Mouse (Mus musculus) thymus, adult 2 months (tissue): ENCODE measurements at regions not wholly inside any gene's neighbourhood (a gene's known extent, or its start where the extent isn't known, plus 50 kb on each side); places are given as distances from the start of the nearest gene placed in this dataset.

Experiments
- DNase-seq: peaks from one replicate; pipeline ENCODE4 v3.0.0; 2021
- H3K27ac ChIP-seq: fragments of 200-500 bp; 2 replicates; pipeline ENCODE4 v1.5.1; 2012; ENCODE audit warnings: low read length, control low read depth; ENCODE audit not compliant: control insufficient read depth, insufficient read depth
- H3K27me3 ChIP-seq: fragments of 200-500 bp; 2 replicates; pipeline ENCODE4 v1.6.1; 2012; ENCODE audit warnings: mild to moderate bottlenecking, low read length, moderate library complexity, mixed read lengths; ENCODE audit not compliant: control insufficient read depth, insufficient read depth
- H3K36me3 ChIP-seq: fragments of 200-500 bp; 2 replicates; pipeline ENCODE4 v1.6.1; 2012; ENCODE audit warnings: mild to moderate bottlenecking, low read length, moderate library complexity; ENCODE audit not compliant: control insufficient read depth, insufficient read depth
- H3K4me1 ChIP-seq: fragments of 200-500 bp; replicated peaks from 2 replicates; pipeline ENCODE4 v1.6.1; 2012; ENCODE audit warnings: low read length; ENCODE audit not compliant: control insufficient read depth, insufficient read depth
- H3K4me3 ChIP-seq: fragments of 200-500 bp; 2 replicates; pipeline ENCODE4 v1.5.1; 2012; ENCODE audit warnings: mild to moderate bottlenecking, low read length, control low read depth, moderate library complexity; ENCODE audit not compliant: control insufficient read depth, insufficient read depth
- CTCF ChIP-seq: fragments of 200-500 bp; IDR thresholded peaks from 2 replicates; pipeline ENCODE4 v1.5.1; 2012; ENCODE audit warnings: mild to moderate bottlenecking, control low read depth, low read length, moderate library complexity, borderline replicate concordance; ENCODE audit not compliant: control insufficient read depth, poor library complexity, insufficient read depth; ENCODE audit errors: extremely low read depth
- POLR2A ChIP-seq: fragments of 200-500 bp; IDR thresholded peaks from 2 replicates; pipeline ENCODE4 v1.6.1; 2012; ENCODE audit warnings: mild to moderate bottlenecking, low read length, control low read depth, moderate library complexity; ENCODE audit not compliant: control insufficient read depth, poor library complexity, insufficient read depth; ENCODE audit errors: extremely low read depth
- WGBS: fragments of 180-500 bp; shearing (Covaris S2); methylation state at CpG from one replicate; pipeline ENCODE4 v1.1.7; 2018; 5-methylcytosine and 5-hydroxymethylcytosine counted together

DNA sequence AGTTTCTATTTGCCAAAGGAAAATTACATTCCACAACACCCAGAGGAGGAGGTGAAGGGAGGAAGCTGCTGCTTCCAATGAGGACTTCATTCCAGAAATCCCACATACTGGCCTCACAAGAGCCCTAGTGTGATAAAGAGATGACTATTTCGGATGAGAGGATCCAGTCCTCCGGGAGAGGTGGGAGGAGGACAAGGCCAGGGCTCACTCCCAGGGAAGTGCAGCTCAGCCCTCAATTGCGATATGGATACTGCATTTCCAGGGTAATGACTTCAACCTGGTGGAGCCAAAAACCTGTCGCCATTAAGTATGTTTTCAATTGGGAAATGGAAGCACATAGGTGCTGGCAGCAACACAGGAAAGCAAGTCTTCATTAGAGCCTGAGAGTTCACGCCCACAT is 74.7 kb upstream of the Dynlrb2 start:
- H3K36me3 ChIP-seq, result no peaks in the 10 kb centered on the region
- H3K4me1 ChIP-seq, result no peaks in the 10 kb centered on the region
- 93% methylated on average over 5 of the region's 5 CpGs for WGBS
- no peak overlapping the region for H3K4me3 ChIP-seq
- H3K27ac ChIP-seq, result no peak overlapping the region
- TF ChIP-seq CTCF (no peak), POLR2A (no peak)
- H3K27me3 ChIP-seq, result no peaks in the 10 kb centered on the region
- DNase-seq, result no peak

DNA sequence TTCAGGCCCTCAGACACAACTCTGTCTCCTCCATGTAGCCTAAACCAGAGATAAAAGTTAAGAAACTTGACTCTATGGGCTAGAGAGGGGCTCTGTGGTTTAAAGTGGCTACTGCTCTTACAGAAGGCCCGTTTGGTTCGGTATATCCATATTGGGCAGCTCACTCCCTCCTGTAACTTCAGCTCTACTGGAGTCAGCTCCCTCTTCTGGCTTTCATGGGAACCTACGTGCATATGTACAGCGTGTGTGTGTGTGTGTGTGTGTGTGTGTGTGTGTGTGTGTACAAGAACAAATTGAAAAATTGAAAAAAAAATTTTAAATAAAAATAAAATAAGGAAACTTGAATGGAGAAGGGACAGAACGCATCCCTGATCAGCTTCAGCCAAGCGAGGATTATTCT is 75.1 kb upstream of the Dynlrb2 start:
- DNase-seq, result no peak
- Histone ChIP-seq H3K36me3 (no peaks in the 10 kb centered on the region), H3K4me1 (no peaks in the 10 kb centered on the region), H3K27me3 (no peaks in the 10 kb centered on the region), H3K4me3 (no peak overlapping the region), H3K27ac (no peak overlapping the region)
- 86% methylated on average over 6 of the region's 6 CpGs for WGBS
- TF ChIP-seq CTCF (no peak), POLR2A (no peak)

DNA sequence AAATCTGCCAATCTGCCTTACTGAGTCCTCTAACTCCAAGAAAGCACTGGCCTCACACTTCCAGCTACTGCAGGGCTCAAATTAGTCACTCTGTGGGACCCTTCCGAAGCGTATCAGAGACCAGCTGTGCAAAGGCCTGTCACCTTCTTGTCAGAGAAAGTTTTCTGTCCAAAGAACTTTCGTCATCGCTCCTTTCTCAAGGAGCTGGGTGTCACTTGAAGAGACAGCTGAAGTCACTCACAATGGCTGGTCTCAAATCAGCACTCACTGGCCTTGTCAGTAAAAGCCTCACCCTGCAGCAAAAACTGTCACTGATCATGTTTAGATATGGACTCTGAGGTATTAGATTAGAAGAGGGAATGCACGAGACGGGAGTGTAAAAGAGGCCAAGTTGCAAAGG is 81.9 kb upstream of the Dynlrb2 start:
- TF ChIP-seq CTCF (no peak), POLR2A (no peak)
- no peak for DNase-seq
- Histone ChIP-seq H3K27me3 (no peaks in the 10 kb centered on the region), H3K4me1 (no peaks in the 10 kb centered on the region), H3K4me3 (no peak overlapping the region), H3K27ac (no peak overlapping the region), H3K36me3 (no peaks in the 10 kb centered on the region)
- 94% methylated on average over 6 of the region's 6 CpGs for WGBS

DNA sequence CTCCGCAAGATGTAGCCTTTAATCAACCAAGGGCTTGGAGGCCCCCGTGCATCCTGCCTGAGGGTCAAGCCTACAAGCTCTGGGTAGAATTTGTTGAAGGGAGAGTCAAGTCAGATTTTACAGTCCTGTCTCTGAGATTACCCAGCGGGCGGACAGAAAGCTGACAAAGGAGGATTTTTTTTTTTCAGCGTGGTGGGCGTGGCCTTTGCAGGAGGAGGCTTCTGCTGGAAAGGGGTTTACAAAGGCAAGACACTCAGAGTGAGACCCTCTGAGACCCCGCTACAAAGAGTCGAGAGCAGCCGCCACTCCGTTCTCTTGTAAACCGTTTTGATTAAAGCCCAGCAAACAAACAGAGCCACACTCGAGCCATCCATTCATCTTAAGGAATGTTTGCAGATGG is 92.1 kb upstream of the Dynlrb2 start:
- no peak overlapping the region for H3K27ac ChIP-seq
- no peak overlapping the region for H3K4me3 ChIP-seq
- DNase-seq, result no peak
- TF ChIP-seq POLR2A (no peak), CTCF (no peak)
- H3K27me3 ChIP-seq, result no peaks in the 10 kb centered on the region
- H3K4me1 ChIP-seq, result no peaks in the 10 kb centered on the region
- 83% methylated on average over 12 of the region's 12 CpGs for WGBS
- H3K36me3 ChIP-seq, result no peaks in the 10 kb centered on the region

DNA sequence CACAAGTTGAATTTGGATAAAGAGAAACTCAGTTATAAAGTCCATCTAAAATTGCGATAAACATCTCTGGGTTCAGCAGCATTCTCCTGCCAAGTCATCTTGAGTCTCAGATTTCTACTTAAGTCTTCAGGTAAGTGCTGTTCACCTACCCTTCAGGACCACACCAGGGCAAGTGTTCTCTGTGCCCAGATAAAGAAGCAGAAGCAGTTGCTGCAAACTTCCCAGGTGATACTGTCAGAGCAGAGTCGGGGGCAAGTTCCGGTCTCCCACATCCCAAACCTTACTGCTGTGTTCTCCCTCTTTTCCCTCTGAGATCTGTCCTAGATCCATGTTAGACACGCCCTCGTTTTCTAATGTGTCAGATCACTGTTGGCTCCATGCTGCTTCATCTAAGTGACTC is 94.7 kb upstream of the Dynlrb2 start:
- Histone ChIP-seq H3K4me1 (no peaks in the 10 kb centered on the region), H3K27ac (no peak overlapping the region), H3K36me3 (no peaks in the 10 kb centered on the region), H3K4me3 (no peak overlapping the region), H3K27me3 (no peaks in the 10 kb centered on the region)
- TF ChIP-seq POLR2A, result no peak
- no peak for TF ChIP-seq CTCF
- no peak for DNase-seq
- WGBS, result 59% methylated on average over 5 of the region's 5 CpGs

DNA sequence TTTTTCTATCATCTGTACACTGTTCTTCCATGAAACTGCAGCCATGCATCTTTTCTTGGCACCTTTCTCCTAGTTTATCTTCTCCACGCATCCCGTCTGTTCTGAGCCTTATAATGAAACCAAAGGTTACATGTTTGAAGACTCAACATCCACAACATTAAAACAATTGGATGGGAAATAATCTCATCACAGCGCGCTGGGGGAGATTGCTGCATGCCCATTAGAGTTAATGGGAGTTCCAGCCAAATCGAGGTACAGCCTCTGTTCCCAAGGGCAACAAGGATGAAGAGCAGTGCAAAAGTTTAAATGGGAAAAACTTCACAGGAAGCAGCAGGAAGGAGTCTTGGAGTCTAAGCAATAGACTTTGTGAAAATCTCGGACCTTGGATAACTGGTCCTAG is 95.8 kb upstream of the Dynlrb2 start:
- H3K27ac ChIP-seq, result no peak overlapping the region
- no peak for DNase-seq
- no peaks in the 10 kb centered on the region for H3K36me3 ChIP-seq
- H3K27me3 ChIP-seq, result no peaks in the 10 kb centered on the region
- WGBS, result 94% methylated on average over 6 of the region's 6 CpGs
- TF ChIP-seq CTCF, result no peak
- TF ChIP-seq POLR2A, result no peak
- no peaks in the 10 kb centered on the region for H3K4me1 ChIP-seq
- no peak overlapping the region for H3K4me3 ChIP-seq

DNA sequence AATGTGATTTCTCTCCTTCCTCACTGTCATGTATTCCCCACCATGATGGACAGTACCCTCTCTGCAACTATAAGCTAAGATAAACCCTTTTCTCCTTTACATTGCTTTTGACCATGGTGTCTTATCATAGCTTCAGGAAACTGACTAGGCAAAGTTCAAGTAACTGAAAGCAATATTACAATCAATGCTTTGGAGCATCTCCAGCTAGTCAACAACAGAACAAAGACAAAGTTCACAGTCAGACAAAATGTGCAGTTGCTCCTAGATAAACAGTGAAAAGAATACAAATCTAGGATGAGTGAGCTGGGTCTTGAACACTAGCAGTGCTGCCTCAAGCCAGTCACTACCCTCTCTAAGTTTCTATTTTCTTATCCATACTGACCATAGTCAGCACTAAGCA is 100.2 kb upstream of the Dynlrb2 start:
- no peak overlapping the region for H3K4me3 ChIP-seq

More for the DNA sequence above, 100.2 kb upstream of the Dynlrb2 start:
- Histone ChIP-seq H3K36me3 (no peaks in the 10 kb centered on the region), H3K27me3 (no peaks in the 10 kb centered on the region), H3K27ac (no peak overlapping the region), H3K4me1 (no peaks in the 10 kb centered on the region)
- TF ChIP-seq CTCF, result no peak
- TF ChIP-seq POLR2A, result no peak
- no peak for DNase-seq
